Mouse (Mus musculus) left cerebral cortex, postnatal 36 days (tissue): ENCODE measurements at regions not wholly inside any gene's neighbourhood (a gene's known extent, or its start where the extent isn't known, plus 50 kb on each side); places are given as distances from the start of the nearest gene placed in this dataset.

Experiments used
- DNase-seq, 2 experiments: peaks; one replicate each; pipeline ENCODE4 v3.0.0; 2021 to 2022; ENCODE audit warnings: low spot score in 2 of 2, mixed read lengths in 1 of 2
- intact Hi-C: fragments of 180-260 bp; cut with DNase I; formaldehyde crosslinking; loops from one replicate; pipeline ENCODE4 v1.15.1; 2025

GRCm38 (mm10) chr5:28611885-28612284 lies 144.8 kb upstream of the Shh start:
- no peak for DNase-seq
- intact Hi-C loops = no loop called here

DNA sequence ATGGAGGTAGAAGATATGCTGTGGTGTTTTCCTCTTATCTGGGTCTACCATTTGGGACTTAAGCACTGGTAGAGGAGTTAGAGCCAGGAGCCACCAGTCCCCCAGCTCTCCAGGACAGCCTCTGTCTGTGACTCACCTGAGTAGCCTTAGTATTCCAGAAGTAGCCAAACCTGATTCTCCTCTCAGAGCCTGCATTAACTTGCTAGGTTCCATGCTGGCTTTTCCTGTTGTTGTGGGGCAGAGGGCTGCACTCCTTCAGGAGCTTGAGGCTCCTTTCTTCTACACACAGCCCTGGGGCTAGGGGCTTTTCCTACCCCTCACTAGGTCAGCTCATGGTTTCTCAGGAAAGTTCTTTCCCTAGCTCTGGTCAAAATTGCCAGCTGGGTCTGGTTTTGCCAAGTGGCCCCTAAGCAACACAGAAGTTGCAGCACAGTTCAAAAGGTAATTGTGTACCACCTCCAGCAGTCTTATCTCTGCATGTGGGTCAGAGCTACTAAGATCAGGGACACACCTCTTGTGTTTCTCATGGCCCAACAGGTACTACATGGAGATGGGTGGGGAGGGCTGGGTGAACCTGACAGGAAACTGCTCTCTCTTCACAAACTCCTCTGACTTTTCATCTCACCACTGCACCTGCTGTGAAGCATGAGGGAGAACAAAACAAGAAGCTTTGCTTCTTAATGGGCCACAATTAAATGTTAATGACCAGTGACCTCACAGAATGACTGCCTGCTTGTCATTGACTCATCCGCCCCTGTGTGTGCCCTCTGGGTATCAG lies 129.7 kb upstream of the Shh start:
- intact Hi-C loops = no loop called here
- DNase-seq = no peak

- intact Hi-C loops = no loop called here
- no peak for DNase-seq
Measured at GRCm38 (mm10) chr5:28571347-28571998, 104.4 kb upstream of the Shh start.

- no peak for DNase-seq
Measured at GRCm38 (mm10) chr5:28568417-28568816, 101.4 kb upstream of the Shh start.

GRCm38 (mm10) chr5:28567341-28567905 lies 100.4 kb upstream of the Shh start:
- DNase-seq = no peak
- intact Hi-C loops = no loop called here

More at GRCm38 (mm10) chr5:28568417-28568816, 101.4 kb upstream of the Shh start:
- intact Hi-C loops = no loop called here

- intact Hi-C loops = no loop called here
- no peak for DNase-seq
Measured at GRCm38 (mm10) chr5:28563401-28563800, 96.3 kb upstream of the Shh start.

GRCm38 (mm10) chr5:28562917-28563316 lies 95.9 kb upstream of the Shh start:
- no peak for DNase-seq
- intact Hi-C loops = no loop called here

GRCm38 (mm10) chr5:28553543-28553942 lies 86.5 kb upstream of the Shh start:
- intact Hi-C loops = no loop called here
- no peak for DNase-seq

DNA sequence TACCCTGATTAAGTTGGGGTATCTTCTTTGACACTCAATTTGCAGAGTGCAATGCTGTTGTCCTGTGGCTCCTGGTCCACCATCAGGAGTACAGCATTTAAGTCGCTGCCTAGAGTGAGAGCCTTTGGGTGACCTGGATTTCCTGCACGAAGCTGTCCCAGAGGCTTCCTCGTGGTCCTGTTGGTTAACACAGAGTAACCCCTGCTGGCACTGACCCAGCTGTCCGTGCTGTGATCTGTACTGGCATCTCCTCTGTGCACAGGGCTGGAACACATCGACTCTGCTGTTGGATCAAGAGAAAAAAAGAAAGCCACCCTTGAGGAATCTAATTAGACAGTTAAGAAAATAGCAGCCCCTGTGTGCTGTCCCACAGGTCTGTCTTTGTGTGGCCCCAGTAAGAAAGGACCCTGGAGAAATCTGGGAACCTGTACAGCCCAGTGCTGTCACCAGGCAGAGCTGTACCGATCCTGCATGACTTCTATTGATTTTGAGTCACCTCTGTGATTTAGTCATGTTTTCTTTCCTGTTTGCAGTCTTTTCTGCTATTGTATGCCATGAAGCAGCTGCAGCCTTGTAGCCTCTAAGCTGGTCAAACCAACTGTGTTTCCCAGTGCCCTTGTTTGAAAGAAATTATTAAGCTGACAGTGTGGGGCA lies 63.3 kb upstream of the Shh start:
- intact Hi-C loops = no loop called here

GRCm38 (mm10) chr5:28526435-28526834 lies 59.4 kb upstream of the Shh start:
- intact Hi-C loops = no loop called here

More for the DNA sequence above, 63.3 kb upstream of the Shh start:
- DNase-seq = no peak

DNA sequence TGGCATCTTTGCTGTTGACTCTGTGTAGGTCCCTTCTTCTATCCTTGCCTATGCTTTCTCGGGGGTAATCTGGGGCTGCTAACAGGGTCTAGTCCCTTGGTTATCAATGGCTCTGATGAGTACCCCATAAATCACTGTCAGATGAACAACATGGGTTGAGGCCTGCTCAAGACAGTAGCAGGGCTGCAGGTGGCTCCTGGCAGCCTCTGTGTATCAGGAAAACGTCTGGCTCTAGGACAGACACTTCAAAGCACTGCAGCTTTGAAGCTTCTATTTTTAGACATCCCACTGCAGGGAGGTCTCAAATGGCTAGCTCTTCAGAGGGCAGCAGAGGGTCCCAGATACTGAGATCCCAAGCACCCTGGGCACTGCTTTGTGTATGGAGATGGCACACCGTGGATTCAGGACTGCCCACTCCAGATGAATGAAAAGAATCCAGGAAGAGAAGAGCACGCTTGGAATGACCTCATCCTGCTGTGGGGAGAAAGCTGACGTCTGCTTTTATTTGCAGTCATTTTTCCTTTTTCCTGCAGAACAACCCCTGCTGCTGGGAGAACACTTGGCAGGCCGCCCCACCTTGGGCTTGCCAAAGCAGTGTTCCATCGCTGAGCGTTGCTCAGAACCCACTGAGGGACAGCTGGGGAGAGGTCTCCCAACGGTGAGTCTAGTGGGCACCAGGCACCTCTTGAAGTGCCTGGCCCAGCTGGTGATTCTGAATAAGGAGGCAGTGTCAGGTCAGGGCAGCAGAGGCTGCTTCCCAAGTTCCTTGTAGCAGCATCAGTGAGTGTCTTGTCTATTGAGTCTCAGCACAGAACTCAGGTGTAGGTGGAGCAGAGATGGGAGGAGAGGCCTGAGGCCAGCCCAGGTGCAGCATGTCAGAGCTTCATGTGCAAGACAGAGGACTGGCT lies 54.0 kb upstream of the Shh start:
- peak; percentile 46 to 53 for DNase-seq
- intact Hi-C loops = no loop called here

More at GRCm38 (mm10) chr5:28526435-28526834, 59.4 kb upstream of the Shh start:
- no peak for DNase-seq

DNA sequence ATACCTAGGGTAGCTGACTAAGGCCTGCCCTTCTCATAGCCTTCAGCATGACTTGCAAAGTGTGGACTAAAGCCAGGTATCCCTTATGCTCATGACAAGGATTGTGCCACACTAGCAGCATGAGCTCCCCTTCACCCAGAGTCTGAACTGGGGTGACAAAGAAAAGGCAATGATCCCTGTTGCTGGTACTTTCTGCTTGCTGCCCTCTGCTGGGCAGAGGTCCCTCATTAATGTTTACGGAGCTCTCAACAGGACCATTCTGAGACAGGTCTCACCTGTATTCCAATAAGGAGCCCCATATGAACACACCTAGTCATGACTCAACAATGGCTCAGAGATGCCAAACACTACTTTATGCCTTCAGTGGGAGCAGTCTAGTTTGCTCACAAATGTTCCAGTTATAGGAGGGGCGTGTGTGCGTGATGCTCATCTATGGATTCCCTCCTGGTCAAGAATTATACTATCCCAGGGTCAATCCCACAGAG lies 52.0 kb upstream of the Shh start:
- DNase-seq = no peak

More for the DNA sequence above, 52.0 kb upstream of the Shh start:
- intact Hi-C loops = no loop called here
